Mouse (Mus musculus) left cerebral cortex, adult 2 months (tissue): ENCODE results near the gene Ammecr1. TPM values are rescaled to one million over a fixed set of nuclear protein-coding genes. Genes with fewer than 3 reads are reported as not detected.
A peak's percentile ranks its signal among the peaks of the same experiment; 100 is the strongest.

Experiments used
- DNase-seq, 2 experiments: peaks; one replicate each; pipeline ENCODE4 v3.0.0; 2021 to 2022; ENCODE audit warnings: low spot score in 2 of 2, mixed read lengths in 1 of 2; ENCODE audit errors: extremely low spot score in 1 of 2
- H3K27ac ChIP-seq: fragments of 200-600 bp; 2 replicates; pipeline ENCODE4 v1.8.1; 2022
- H3K4me3 ChIP-seq: fragments of 200-600 bp; 2 replicates; pipeline ENCODE4 v1.8.1; 2022
- CTCF ChIP-seq: fragments of 200-600 bp; IDR thresholded peaks from 2 replicates; pipeline ENCODE4 v1.8.1; 2022; ENCODE audit warnings: antibody characterized with exemption, mild to moderate bottlenecking, moderate library complexity
- intact Hi-C: fragments of 180-260 bp; cut with DNase I; formaldehyde crosslinking; loops from one replicate; pipeline ENCODE4 v1.15.1; 2025
- total RNA-seq, 2 experiments: library from RNA; stranded (reverse); gene quantifications; 2 replicates each; pipeline ENCODE4 v1.2.3; 2021

Gene Ammecr1
- total RNA-seq, 2 experiments from 2014 or later = 2.6 to 3.6 TPM

GRCm38 (mm10) chrX:142837316-142837715 lies 129.2 kb downstream of the Ammecr1 start:
- TF ChIP-seq CTCF = no peak
- DNase-seq = no peak
- no peak overlapping the region for H3K4me3 ChIP-seq
- intact Hi-C loops = no loop called here
- no peak overlapping the region for H3K27ac ChIP-seq

- no peak overlapping the region for H3K27ac ChIP-seq
- no peak for DNase-seq
- intact Hi-C loops = no loop called here
- no peak for TF ChIP-seq CTCF
- H3K4me3 ChIP-seq = no peak overlapping the region
Measured at GRCm38 (mm10) chrX:142836399-142836798, 130.1 kb downstream of the Ammecr1 start.

- Histone ChIP-seq H3K4me3 (no peak overlapping the region), H3K27ac (no peak overlapping the region)
- DNase-seq = no peak
- no peak for TF ChIP-seq CTCF
- intact Hi-C loops = no loop called here
Measured at GRCm38 (mm10) chrX:142834807-142835206, 131.7 kb downstream of the Ammecr1 start.

GRCm38 (mm10) chrX:142833164-142833796 lies 133.2 kb downstream of the Ammecr1 start:
- no peak overlapping the region for H3K4me3 ChIP-seq
- no peak overlapping the region for H3K27ac ChIP-seq
- intact Hi-C loops = no loop called here
- no peak for TF ChIP-seq CTCF
- no peak for DNase-seq

GRCm38 (mm10) chrX:142832221-142832620 lies 134.3 kb downstream of the Ammecr1 start:
- DNase-seq = no peak
- intact Hi-C loops = no loop called here
- no peak overlapping the region for H3K4me3 ChIP-seq
- no peak for TF ChIP-seq CTCF
- no peak overlapping the region for H3K27ac ChIP-seq

GRCm38 (mm10) chrX:142830572-142830971 lies 136.0 kb downstream of the Ammecr1 start:
- no peak for DNase-seq
- intact Hi-C loops = no loop called here
- no peak overlapping the region for H3K4me3 ChIP-seq
- no peak overlapping the region for H3K27ac ChIP-seq
- no peak for TF ChIP-seq CTCF

- Histone ChIP-seq H3K4me3 (no peak overlapping the region), H3K27ac (no peak overlapping the region)
- intact Hi-C loops = loop anchor here (5.0 kb wide), 1 partner anchor 137 kb away; the partner anchor contains the start of gene Ammecr1
- TF ChIP-seq CTCF = no peak
- DNase-seq = no peak
Measured at GRCm38 (mm10) chrX:142829866-142830470, 136.6 kb downstream of the Ammecr1 start.

GRCm38 (mm10) chrX:142829267-142829666 lies 137.3 kb downstream of the Ammecr1 start:
- TF ChIP-seq CTCF = no peak
- H3K27ac ChIP-seq = no peak overlapping the region
- DNase-seq = no peak
- H3K4me3 ChIP-seq = no peak overlapping the region
- intact Hi-C loops = loop anchor here (5.0 kb wide), 1 partner anchor 138 kb away; the partner anchor contains the start of gene Ammecr1

GRCm38 (mm10) chrX:142828184-142828908 lies 138.2 kb downstream of the Ammecr1 start:
- Histone ChIP-seq H3K27ac (no peak overlapping the region), H3K4me3 (no peak overlapping the region)
- intact Hi-C loops = loop anchor here (5.0 kb wide), 1 partner anchor 139 kb away; the partner anchor contains the start of gene Ammecr1
- no peak for DNase-seq
- TF ChIP-seq CTCF = no peak

- peak; percentile 16 for TF ChIP-seq CTCF
- intact Hi-C loops = loop anchor here (5.0 kb wide), 1 partner anchor 140 kb away; the partner anchor contains the start of gene Ammecr1
Measured at GRCm38 (mm10) chrX:142827644-142828043, 138.9 kb downstream of the Ammecr1 start.

GRCm38 (mm10) chrX:142825309-142825708 lies 141.2 kb downstream of the Ammecr1 start:
- DNase-seq = no peak
- intact Hi-C loops = loop anchor here (5.0 kb wide), 1 partner anchor 142 kb away; the partner anchor contains the start of gene Ammecr1
- Histone ChIP-seq H3K27ac (no peak overlapping the region), H3K4me3 (no peak overlapping the region)
- TF ChIP-seq CTCF = no peak

More at GRCm38 (mm10) chrX:142827644-142828043, 138.9 kb downstream of the Ammecr1 start:
- Histone ChIP-seq H3K4me3 (no peak overlapping the region), H3K27ac (no peak overlapping the region)
- DNase-seq = no peak

- TF ChIP-seq CTCF = peak; percentile 69
- no peak overlapping the region for H3K27ac ChIP-seq
- intact Hi-C loops = loop anchor here (2.0 kb wide), 1 partner anchor 237 kb away; no protein-coding TSS in a partner anchor
- DNase-seq = no peak
- no peak overlapping the region for H3K4me3 ChIP-seq
Measured at GRCm38 (mm10) chrX:142821846-142822245, 144.7 kb downstream of the Ammecr1 start.
